Mouse (Mus musculus) R1 (cell line): Measurements from ENCODE around the gene Tdp2.

Source experiments
- DNase-seq: peaks from one replicate; pipeline ENCODE4 v3.0.0-alpha.2; 2018; ENCODE audit warnings: low read depth, low spot score

Tdp2 gene

DNA sequence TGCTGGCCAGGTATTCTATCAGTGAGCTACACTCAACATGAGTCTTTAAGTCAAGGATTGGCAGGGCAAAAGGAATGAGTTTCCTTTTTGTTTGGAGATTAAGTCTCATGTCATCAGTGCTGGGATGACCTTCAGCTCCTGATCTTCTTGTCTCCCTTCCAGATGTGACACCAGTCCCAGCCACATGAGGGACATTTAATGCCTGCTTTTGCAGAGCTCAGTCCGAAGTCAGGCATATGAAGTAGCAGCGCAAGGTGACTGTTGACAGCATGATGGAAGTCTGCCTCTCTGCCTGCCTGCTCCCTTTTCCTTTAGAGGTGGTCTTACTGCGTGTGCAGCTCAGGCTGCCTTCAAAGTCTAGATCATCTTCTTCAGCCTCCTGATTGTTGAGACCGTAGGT, 6.8 kb upstream of the Tdp2 start:
- no peak for DNase-seq

DNA sequence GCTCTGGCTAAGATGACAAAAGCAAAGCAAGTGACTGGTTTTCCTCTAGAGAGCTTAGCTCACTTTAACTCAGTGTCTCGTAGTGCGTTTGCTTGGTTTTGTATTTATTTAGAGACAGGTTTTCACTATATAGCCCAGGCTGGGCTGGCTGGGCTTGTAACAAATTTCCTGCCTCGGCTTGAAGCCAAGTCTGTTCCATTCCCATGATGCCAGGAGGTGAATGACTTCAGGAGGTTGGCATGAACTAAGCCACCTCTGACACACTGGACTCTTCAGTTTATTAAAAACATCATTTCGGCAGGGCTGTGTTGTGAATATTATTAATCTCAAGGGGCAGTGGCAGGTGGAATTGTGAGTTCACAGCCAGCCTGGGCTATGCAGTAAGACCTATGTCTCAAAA, 5.9 kb upstream of the Tdp2 start:
- DNase-seq = no peak

GRCm38 (mm10) chr13:24826116-24826515, 5.4 kb upstream of the Tdp2 start:
- no peak for DNase-seq

GRCm38 (mm10) chr13:24830756-24831352, 625 bp upstream of the Tdp2 start:
- no peak for DNase-seq

GRCm38 (mm10) chr13:24832131-24832810, 792 bp downstream of the Tdp2 start:
- DNase-seq = no peak

DNA sequence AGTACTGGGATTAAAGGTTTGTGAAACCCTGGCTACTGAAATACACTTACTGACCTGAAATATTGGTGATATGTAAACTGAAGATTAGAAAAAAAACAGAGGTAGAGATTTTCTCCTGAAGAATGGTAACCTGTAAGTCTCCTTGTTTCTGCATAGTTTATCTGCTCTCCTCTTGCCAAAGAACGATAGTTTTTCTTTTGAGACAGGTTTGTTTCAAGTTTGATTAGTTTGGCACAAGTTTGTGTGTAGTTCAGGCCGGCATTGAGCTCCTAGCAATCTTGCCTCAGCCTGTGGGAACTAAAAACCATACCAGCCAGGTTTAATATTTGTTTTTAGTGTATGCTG, 1.3 kb downstream of the Tdp2 start:
- no peak for DNase-seq

DNA sequence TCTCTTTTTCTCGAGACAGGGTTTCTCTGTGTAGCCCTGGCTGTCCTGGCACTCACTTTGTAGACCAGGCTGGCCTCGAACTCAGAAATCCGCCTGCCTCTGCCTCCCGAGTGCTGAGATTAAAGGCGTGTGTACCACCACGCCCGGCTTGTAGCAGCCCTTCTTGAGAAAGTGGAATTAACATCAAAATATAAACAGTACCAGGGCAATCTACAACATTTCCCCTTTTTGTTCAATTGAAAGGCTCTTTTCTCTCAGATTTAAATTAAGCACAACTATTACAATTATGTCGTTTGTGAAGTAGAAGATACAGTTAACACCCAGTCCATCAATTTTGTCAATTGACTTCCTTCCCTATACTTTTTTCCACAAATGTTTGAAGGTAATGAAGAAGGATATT, 6.3 kb downstream of the Tdp2 start:
- DNase-seq = peak; percentile 61

DNA sequence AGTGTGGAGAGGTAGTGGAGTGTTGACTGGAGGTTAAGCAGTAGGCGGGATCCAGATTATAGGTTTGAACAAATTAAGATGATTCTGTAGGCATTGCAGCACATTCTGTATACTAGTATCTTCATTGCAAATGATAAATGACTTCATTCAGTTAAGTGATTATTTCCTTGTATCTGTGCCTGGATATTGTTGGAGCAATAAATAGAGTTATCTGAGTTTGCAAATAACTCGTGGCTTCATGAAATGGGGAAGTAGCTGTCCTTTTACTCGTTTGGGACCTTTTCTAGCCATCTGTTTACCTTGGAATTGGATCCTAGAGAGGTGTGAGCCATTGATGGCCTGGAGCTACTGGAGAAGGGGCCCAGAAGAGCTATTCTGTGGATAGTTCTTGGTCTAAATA, 8.4 kb downstream of the Tdp2 start:
- no peak for DNase-seq

DNA sequence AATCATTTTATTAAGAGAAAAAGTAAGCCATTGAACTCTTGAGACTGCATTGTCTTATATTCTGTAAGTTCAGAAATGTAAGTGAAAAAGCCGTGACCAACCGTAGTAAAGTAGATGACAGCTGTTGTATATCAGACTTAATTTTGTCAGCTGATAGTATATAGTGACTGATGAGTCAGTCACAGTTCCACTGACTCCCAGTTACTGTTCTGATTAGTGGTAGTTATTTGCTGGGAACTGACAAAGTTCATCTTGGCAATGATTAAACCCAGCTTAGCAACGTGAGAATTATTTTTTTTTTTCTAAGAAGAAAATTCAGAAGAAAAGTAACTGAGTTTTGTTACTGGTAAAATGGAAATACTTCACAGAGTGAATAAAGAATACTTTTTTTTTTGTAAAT, 10.2 kb downstream of the Tdp2 start:
- DNase-seq = no peak

DNA sequence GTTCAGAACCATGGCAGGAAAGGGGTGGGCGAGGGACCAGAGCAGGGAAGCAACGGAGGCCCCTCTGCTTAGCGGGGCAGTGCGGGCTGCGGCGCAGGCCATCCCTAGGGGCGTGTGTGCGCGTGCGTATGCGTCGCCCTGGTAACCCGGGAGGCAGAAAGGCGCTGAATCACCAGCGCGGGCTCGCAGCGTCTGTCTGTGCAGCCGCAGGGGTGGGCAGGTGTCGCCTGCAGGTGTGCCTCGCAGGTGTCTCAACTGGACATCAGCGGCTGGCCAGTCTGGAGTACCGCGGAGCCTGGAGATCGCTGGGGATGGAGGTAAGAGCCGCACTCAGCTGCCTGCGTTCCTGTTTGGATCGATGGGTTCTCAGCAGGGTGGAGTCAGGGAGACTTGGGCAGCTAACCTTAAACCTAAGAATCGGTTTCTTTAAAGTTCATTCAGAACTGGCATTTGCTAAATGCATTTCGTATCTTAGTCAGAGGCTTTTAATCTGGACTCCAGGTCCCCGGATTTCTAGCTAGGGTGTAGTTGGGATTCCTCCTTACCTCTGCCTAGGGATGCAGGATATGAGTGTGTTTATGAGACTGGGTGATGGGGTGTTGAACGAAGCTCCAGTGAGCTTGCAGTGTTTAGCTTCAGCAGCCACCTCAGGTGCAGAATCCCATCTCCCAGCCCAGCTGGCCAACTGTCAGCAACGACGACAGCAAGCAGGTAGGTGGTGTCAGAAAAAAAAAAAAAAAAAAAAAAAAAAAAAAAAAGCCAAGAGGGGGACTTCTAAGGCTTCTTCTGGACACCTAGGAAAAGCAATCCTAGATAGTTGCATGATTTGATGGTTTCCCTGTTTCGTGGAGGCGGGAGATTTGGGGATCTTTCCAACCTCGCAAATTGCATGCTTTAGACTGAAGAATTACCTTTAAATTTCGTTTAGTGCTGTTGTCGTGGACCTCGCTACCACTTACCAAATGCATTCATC, 13.8 kb downstream of the Tdp2 start, which contains the start of gene D130043K22Rik:
TSS of gene D130043K22Rik (plus strand) at position 153 of the 973 bp plus-strand sequence.
- DNase-seq = peak; percentile 58

GRCm38 (mm10) chr13:24849318-24849717, 17.8 kb downstream of the Tdp2 start:
- no peak for DNase-seq

DNA sequence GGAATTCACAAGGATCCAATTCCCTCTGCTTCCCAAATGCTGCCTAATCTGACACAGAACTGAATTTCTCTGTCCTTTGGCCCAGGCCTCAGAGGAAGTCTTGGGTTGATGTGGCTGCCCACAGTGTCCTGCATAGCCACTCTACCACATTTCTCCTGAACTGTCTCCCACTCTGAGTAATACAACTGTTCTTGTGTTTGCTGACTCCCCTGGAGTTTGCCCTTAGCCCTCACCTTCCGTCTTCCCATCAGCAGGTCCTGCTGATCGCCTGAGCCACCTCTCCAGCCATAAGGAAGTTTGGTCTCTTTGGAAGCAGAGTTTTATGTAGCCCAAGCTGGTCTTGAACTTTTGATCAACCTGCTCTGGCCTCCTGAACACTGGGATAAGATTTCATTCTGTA, 20.5 kb downstream of the Tdp2 start:
- no peak for DNase-seq

DNA sequence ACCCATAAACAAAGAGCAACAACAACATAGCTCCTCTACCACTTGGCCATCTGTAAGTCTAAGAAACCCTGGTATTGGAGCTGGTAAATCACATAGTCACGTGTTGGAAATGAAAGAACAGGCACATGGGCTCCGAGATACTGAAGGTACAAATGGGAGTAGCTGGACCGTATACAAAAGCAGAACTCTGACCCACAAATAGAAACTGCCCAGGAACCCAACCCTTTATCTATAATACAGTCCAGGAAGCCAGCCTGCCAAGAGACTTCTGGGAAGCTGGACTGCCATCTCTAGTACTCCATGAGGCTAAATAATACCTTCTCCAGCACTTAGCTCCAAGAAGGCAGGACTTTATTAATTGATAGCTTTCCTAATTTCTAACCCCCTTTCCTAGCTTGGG, 21.1 kb downstream of the Tdp2 start:
- no peak for DNase-seq

GRCm38 (mm10) chr13:24859115-24859514, 27.6 kb downstream of the Tdp2 start:
- DNase-seq = no peak

GRCm38 (mm10) chr13:24861084-24861483, 29.6 kb downstream of the Tdp2 start:
- peak; percentile 58 for DNase-seq

DNA sequence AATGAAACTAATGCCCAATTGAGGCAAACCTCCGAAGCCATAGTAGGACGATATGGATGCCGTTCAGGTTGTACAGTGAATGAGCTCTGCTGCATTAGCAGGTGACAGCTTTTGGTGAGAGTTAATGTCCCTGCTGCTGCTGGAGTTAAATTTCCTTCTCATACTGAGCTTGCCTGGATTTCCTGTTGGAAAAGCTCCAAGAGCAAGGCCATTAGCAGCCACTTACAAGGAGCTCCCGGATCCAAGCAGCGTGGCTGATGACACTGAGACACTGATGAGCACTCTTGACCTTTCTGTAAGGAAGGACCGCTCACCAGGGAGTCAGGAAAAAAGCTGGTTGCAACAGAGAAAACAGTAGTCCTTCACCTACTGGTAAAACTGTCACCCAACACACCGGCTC, 30.5 kb downstream of the Tdp2 start:
- DNase-seq = no peak

GRCm38 (mm10) chr13:24862520-24862919, 31.0 kb downstream of the Tdp2 start:
- DNase-seq = peak; percentile 84

DNA sequence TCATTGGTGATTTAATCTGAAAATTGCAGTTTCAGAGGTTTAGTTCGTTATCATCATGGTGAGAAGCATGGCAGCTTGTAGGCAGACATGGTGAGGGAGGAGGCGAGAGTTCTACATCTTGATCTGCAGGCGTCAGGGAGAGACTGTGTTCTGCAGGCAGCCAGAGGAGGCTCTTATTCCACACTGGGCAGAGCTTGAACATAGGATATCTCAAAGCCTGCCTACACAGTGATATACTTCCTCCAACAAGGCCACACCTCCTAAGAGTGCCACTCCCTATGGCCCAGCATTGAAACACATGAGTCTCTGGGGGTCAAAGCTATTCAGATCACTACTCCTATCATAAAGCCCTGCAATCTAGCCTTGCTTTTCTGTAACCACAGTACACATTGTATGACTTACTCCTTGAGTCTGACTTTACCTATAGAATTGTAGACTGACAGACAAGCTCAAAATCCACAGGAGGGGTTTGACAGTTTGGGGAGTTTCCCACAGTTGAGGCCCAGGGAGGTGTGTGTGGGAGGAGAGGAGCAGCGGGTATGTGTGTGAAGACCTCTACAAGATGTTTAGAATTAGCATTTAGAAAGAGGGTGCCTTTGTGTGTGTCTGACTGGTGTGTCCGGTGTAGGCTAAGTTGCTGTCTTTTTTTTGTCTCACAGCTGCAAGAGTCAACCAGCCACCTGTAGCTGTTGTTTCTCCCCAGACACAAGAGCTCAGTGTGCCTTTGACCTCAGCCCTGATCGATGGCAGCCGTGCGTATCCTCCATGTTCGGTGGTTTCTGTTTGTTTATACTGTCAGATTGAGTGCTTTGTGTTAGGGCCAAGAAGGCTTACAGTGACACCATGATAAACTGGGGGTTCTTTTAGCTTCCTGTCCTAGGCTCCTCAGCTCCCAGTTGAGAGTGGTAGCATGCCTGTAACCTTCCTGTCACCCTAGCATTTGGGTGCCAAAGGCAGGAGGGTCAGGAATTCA, 35.2 kb downstream of the Tdp2 start:
- DNase-seq = peak; percentile 61

DNA sequence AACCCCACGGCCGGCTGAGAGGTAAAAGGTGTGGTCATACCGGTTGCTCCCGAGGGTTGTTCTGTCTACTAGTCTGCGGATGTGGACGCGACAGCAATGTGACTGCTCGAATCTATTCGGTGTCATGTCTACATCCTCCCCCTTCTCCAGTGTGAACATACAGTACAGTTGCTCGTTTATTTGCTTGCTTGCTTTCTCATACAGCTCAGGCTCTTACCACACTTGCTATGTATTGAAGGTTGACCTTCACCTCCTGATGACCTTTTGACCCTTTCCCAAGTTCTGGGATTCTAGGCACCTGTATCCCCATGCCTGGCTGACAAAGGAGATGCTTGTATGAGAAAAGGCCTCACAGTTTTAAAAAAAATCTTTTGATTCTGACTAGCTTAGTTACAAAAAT, 36.3 kb downstream of the Tdp2 start:
- peak; percentile 62 for DNase-seq

DNA sequence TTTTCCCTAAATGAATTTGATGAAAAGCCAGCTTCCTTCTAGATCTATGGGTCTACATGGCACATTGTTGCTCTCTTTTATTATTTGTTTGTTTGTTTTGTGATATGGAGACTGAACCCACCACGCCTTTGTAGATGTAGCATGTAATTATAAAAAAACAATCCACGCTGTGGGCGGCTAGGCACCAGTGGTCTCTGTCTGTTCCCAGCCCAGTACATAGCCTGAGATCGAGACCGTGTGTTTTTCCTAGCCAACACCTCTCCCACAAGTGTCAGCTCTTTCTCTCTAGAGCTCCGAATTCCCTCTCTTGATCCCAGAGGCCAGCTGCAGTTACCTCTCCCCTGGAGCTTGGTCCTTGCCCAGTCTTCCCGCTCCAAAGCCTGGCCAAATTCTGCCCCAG, 36.8 kb downstream of the Tdp2 start:
- DNase-seq = no peak

- no peak for DNase-seq
These were observed 48.0 kb downstream of the Tdp2 start for GRCm38 (mm10) chr13:24879359-24880040.
